Mouse (Mus musculus) forebrain, embryonic 15.5 days (tissue): ENCODE measurements at regions not wholly inside any gene's neighbourhood (a gene's known extent, or its start where the extent isn't known, plus 50 kb on each side); places are given as distances from the start of the nearest gene placed in this dataset.

ENCODE experiments used
- ATAC-seq: fragments of 200-750 bp; cut with Nextera tagmentation; replicated peaks from 2 replicates; pipeline ENCODE4 v1.8.0; 2017; ENCODE audit warnings: mild to moderate bottlenecking, moderate TSS enrichment, moderate library complexity
- H3K27ac ChIP-seq: fragments of 300-500 bp; sonication (generic); replicated peaks from 2 replicates; pipeline ENCODE4 v1.5.1; 2015; ENCODE audit warnings: mild to moderate bottlenecking, inconsistent platforms
- H3K27me3 ChIP-seq: fragments of 300-500 bp; sonication (generic); 2 replicates; pipeline ENCODE4 v1.6.1; 2015; ENCODE audit warnings: inconsistent platforms
- H3K36me3 ChIP-seq: fragments of 300-500 bp; sonication (generic); 2 replicates; pipeline ENCODE4 v1.6.1; 2015; ENCODE audit warnings: mild to moderate bottlenecking, inconsistent platforms
- H3K4me1 ChIP-seq: fragments of 300-500 bp; sonication (generic); 2 replicates; pipeline ENCODE4 v1.6.1; 2015; ENCODE audit warnings: inconsistent platforms
- H3K4me2 ChIP-seq: fragments of 300-500 bp; sonication (generic); replicated peaks from 2 replicates; pipeline ENCODE4 v1.6.1; 2015; ENCODE audit warnings: mild to moderate bottlenecking, inconsistent platforms
- H3K4me3 ChIP-seq: fragments of 300-500 bp; sonication (generic); 2 replicates; pipeline ENCODE4 v1.5.1; 2015; ENCODE audit warnings: mild to moderate bottlenecking, inconsistent platforms
- H3K9ac ChIP-seq: fragments of 300-500 bp; sonication (generic); replicated peaks from 2 replicates; pipeline ENCODE4 v1.6.1; 2015; ENCODE audit warnings: mild to moderate bottlenecking, inconsistent platforms
- H3K9me3 ChIP-seq: fragments of 300-500 bp; sonication (generic); 2 replicates; pipeline ENCODE4 v1.6.1; 2016; ENCODE audit warnings: inconsistent platforms
- WGBS: fragments of 180-500 bp; shearing (Covaris S2); methylation state at CpG from one replicate; pipeline ENCODE4 v1.1.7; 2015; ENCODE audit warnings: mixed read lengths; 5-methylcytosine and 5-hydroxymethylcytosine counted together

DNA sequence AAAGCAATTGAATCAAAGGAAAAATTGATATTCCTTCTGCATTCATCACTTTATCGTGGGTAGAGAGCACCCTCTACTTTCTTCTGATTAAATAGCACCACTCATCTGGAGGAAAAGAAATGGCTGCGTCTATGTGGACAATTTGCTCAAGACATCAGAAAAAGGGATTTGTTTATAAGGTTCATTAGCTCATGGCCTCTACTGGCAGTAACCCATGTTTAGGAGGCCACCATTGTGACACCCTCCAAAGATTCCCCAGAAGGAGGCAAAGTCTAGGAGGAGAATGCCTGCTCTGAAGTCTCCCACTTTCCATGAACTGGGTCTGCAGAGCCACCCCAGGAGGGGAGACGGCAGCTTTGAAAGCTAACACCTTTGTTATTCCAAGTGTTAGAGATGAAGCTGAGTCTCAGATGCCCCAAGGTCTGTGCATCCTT, 147.2 kb upstream of the Plscr5 start:
- ATAC-seq, result 0 out of 2 replicates have a peak, but pooled peaks have one; percentile 46
- H3K27ac ChIP-seq, result no peak overlapping the region
- no peaks in the 10 kb centered on the region for H3K4me1 ChIP-seq
- no peak overlapping the region for H3K9ac ChIP-seq
- 35% methylated on average over 3 of the region's 3 CpGs for WGBS
- no peaks in the 10 kb centered on the region for H3K9me3 ChIP-seq
- no peak overlapping the region for H3K4me2 ChIP-seq
- no peak overlapping the region for H3K4me3 ChIP-seq
- H3K36me3 ChIP-seq, result no peaks in the 10 kb centered on the region
- no peaks in the 10 kb centered on the region for H3K27me3 ChIP-seq

DNA sequence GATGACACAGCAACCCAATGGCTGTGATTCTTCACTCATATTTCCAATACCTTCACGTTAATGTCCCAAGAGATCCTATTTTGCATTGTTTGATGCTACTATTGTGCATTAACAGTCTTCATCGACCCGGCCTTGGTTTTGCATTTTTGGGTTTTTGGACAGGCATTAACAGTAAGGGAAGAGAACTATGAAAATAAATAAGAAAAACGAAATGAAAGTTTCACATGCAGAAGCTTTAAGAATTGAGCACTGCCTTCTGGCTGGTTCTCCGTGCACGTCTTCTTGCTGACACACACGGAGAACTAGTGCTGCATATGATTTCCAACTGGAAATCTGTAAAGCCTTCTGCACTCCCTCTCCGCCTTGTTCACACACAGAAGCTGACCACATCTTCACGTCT, 148.6 kb upstream of the Plscr5 start:
- H3K27me3 ChIP-seq, result no peaks in the 10 kb centered on the region
- H3K4me3 ChIP-seq, result no peak overlapping the region
- 85% methylated on average over 9 of the region's 9 CpGs for WGBS
- no peaks in the 10 kb centered on the region for H3K4me1 ChIP-seq
- H3K4me2 ChIP-seq, result no peak overlapping the region
- H3K9me3 ChIP-seq, result no peaks in the 10 kb centered on the region
- H3K9ac ChIP-seq, result no peak overlapping the region
- H3K36me3 ChIP-seq, result no peaks in the 10 kb centered on the region
- no peak for ATAC-seq
- no peak overlapping the region for H3K27ac ChIP-seq

DNA sequence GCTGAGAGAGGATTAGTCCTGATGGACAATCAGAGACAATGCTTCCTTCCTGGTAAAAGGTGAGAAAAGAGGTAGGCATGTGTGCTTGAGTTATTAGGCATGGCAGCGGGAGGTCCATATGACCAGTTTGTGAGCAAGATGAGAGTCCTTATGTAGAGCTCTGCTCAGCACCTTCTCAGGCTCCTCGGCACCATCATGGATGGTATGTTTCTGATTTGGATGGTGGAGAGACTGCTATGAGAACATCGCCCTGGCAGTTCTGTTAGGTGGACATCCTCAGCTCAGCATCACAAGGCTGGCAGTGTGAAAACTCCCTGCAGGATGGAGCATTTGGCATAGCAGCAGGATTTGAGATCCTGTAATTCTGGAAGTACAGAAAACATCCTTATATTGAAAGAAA, 176.2 kb upstream of the Plscr5 start:
- H3K9ac ChIP-seq, result no peak overlapping the region
- no peaks in the 10 kb centered on the region for H3K27me3 ChIP-seq
- WGBS, result 89% methylated on average over 3 of the region's 3 CpGs

DNA sequence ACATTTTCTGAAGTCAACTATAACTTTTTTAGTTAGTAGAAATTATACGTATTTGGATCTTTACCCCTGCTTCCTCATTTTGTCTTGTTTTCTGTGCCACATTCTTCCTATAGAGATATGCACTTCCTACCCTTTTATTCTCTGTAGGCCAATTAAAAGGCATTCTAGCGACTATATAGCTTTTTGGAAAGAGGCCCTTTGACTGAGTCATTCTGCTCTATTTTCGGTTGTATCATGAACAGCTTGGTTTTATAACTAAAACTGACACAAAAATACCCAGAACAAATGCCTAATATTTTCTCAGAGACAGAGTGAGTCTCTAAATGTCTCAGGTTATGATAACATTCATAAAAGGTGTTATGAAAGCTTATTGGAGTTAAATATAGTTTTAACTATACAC, 176.8 kb upstream of the Plscr5 start:
- Histone ChIP-seq H3K36me3 (no peaks in the 10 kb centered on the region), H3K9ac (no peak overlapping the region), H3K27me3 (no peaks in the 10 kb centered on the region), H3K4me1 (no peaks in the 10 kb centered on the region), H3K27ac (no peak overlapping the region), H3K4me3 (no peak overlapping the region), H3K9me3 (no peaks in the 10 kb centered on the region), H3K4me2 (no peak overlapping the region)
- WGBS, result 52% methylated on average over 3 of the region's 3 CpGs
- no peak for ATAC-seq

More for the DNA sequence above, 176.2 kb upstream of the Plscr5 start:
- no peak overlapping the region for H3K27ac ChIP-seq
- H3K4me2 ChIP-seq, result no peak overlapping the region
- H3K9me3 ChIP-seq, result no peaks in the 10 kb centered on the region
- H3K4me1 ChIP-seq, result no peaks in the 10 kb centered on the region
- no peak overlapping the region for H3K4me3 ChIP-seq
- no peak for ATAC-seq
- H3K36me3 ChIP-seq, result no peaks in the 10 kb centered on the region

DNA sequence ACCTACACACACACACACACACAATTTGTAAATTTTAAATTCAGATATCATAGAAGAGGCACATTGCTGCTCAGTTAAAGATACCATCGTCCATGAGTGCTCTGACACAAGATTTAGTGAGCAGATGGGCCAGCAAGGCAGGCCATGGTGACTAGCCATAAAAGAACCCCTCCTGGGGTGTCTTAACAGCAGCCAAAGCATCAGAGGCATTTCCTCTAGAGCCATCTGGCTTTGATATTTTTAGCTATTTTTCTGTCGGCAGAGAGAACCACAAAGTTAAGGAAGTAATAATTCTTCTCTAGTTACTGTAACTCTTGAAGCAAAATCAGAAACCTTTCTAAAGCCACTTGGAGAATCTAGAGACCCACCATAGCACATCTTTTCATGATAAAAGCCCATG, 204.5 kb upstream of the Plscr5 start:
- H3K27me3 ChIP-seq, result no peaks in the 10 kb centered on the region
- no peak for ATAC-seq
- no peak overlapping the region for H3K4me2 ChIP-seq
- H3K9ac ChIP-seq, result no peak overlapping the region
- no peaks in the 10 kb centered on the region for H3K36me3 ChIP-seq
- H3K4me3 ChIP-seq, result no peak overlapping the region
- H3K4me1 ChIP-seq, result no peaks in the 10 kb centered on the region
- 78% methylated on average over 2 of the region's 2 CpGs for WGBS
- no peaks in the 10 kb centered on the region for H3K9me3 ChIP-seq
- H3K27ac ChIP-seq, result no peak overlapping the region

DNA sequence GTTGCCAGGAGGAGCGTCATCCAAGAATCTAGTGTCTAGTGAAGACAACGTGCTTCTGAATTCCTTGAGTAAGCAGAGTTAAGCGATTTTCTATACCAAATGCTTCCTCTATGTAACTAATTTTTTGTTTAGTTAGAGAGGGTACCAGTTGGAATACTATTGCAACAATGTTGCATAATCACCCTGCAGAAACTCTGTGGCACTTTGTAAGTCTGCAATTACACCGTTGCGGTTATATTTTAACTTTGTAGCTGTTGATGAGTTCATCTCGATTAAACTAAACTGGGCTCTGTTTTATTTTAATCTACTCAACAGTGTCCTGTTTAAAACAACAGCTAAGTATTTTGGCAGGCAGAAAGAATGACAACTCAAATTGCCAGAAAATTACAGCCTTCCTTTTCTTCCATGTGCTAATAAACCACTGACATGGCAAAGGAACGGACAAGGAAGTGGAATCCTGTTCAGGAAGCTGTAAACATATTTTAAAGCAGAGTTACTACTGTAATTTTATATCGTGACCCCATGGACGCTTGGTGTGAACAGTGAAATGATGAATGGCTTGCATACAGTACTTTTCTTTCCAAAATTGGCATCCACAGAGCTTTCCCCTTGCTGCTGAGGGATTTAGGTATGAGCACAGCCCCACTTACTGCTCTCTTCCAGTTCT, 210.6 kb upstream of the Plscr5 start:
- H3K27me3 ChIP-seq, result no peaks in the 10 kb centered on the region
- H3K27ac ChIP-seq, result no peak overlapping the region
- no peaks in the 10 kb centered on the region for H3K36me3 ChIP-seq
- H3K9me3 ChIP-seq, result no peaks in the 10 kb centered on the region
- WGBS, result 54% methylated on average over 9 of the region's 9 CpGs
- H3K4me2 ChIP-seq, result no peak overlapping the region
- no peak overlapping the region for H3K9ac ChIP-seq
- ATAC-seq, result no peak
- H3K4me3 ChIP-seq, result no peak overlapping the region
- 0 out of 2 replicates have a peak, but pooled peaks cover 2% of the 10 kb centered on the region for H3K4me1 ChIP-seq

DNA sequence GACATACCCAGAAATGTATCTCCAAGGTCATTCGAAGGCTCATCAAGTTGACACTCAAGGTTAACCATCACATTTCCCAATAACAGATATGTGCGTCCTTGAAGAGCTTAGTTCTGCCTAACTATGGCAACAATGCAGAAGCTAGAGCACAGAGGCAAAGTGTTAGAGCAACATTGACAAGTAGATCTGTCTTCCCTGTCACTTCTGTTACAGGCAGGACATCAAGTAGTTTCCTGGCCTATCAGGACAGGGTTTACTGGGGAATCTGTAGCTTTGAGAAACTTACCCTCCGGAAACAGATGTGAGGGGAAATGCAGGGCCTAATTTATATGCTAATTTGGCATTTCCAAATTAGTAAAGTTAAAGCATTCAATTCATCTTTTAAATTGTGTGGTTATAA, 211.2 kb upstream of the Plscr5 start:
- no peak overlapping the region for H3K27ac ChIP-seq
- no peaks in the 10 kb centered on the region for H3K9me3 ChIP-seq
- 76% methylated on average over 3 of the region's 3 CpGs for WGBS
- no peaks in the 10 kb centered on the region for H3K36me3 ChIP-seq
- H3K4me2 ChIP-seq, result no peak overlapping the region
- H3K9ac ChIP-seq, result no peak overlapping the region
- 0 out of 2 replicates have a peak, but pooled peaks cover 2% of the 10 kb centered on the region for H3K4me1 ChIP-seq
- no peak for ATAC-seq
- no peak overlapping the region for H3K4me3 ChIP-seq
- no peaks in the 10 kb centered on the region for H3K27me3 ChIP-seq

DNA sequence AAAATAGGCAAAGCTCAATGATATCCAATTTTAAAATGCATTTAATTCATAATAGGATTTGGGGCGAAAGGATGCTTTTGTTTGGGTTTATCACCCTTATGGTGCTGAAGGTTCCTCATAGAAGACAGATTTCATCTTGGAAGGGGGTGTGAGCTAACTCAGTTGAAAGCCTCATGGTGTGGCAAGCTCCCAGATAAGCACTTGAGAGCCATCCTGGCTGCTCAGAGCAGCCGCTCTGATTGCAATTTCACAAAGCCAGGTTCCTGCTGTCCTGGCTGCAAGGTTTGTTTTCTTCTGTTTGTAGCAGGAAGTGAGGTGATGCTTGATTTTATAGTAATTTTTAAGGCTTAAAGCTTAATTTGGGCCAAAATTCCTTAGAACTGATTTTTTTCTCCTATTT, 228.7 kb upstream of the Plscr5 start:
- Histone ChIP-seq H3K9me3 (no peaks in the 10 kb centered on the region), H3K36me3 (no peaks in the 10 kb centered on the region), H3K9ac (no peak overlapping the region), H3K4me3 (no peak overlapping the region), H3K4me1 (no peaks in the 10 kb centered on the region), H3K27ac (no peak overlapping the region), H3K4me2 (no peak overlapping the region), H3K27me3 (no peaks in the 10 kb centered on the region)
- WGBS, result 80% methylated on average over 2 of the region's 2 CpGs
- ATAC-seq, result no peak

DNA sequence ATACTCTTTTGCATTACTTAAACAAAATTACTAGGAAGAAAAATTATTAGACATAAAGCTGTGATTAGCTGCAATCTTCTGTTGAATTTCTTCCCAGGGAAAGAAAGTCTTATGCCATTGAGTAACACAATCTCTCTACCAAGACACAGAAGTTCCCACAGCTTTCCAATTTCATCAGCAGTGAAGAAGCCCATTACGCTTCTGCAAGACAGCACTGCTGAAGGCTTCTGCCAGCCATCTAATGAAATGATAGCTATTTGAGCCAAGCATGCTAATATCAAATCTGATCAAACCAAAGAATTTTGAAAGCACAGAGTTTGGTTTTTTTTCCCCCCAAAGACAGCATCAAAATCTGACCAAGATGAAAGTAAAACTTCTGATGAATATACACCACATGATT, 230.0 kb upstream of the Plscr5 start:
- Histone ChIP-seq H3K9me3 (no peaks in the 10 kb centered on the region), H3K4me3 (no peak overlapping the region), H3K27me3 (no peaks in the 10 kb centered on the region), H3K4me2 (no peak overlapping the region), H3K4me1 (no peaks in the 10 kb centered on the region), H3K36me3 (no peaks in the 10 kb centered on the region), H3K9ac (no peak overlapping the region), H3K27ac (no peak overlapping the region)
- no peak for ATAC-seq
- 74% methylated on average over 1 of the region's 1 CpGs for WGBS

DNA sequence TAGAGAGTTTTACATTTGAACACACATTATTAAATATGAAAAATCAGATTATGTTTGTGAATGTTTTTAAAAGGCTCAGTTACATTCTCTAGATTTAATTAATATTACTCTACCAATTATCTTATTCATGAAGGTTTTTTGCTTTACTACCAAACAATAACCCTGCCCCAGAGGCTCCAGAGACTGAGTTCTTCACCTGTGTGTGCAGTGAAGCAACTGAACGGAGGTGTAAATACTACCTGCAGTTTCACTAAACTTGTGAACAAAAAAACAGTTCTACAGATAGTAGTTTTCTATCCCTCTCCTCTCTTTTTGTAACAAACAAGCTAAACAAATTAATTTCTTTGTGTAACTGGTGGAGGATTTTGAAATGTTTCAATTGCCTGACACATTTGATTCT, 231.1 kb upstream of the Plscr5 start:
- no peaks in the 10 kb centered on the region for H3K27me3 ChIP-seq
- no peaks in the 10 kb centered on the region for H3K36me3 ChIP-seq
- H3K9me3 ChIP-seq, result no peaks in the 10 kb centered on the region
- no peaks in the 10 kb centered on the region for H3K4me1 ChIP-seq
- WGBS, result 77% methylated on average over 1 of the region's 1 CpGs
- no peak for ATAC-seq
- no peak overlapping the region for H3K4me3 ChIP-seq
- H3K27ac ChIP-seq, result no peak overlapping the region
- H3K4me2 ChIP-seq, result no peak overlapping the region
- no peak overlapping the region for H3K9ac ChIP-seq

DNA sequence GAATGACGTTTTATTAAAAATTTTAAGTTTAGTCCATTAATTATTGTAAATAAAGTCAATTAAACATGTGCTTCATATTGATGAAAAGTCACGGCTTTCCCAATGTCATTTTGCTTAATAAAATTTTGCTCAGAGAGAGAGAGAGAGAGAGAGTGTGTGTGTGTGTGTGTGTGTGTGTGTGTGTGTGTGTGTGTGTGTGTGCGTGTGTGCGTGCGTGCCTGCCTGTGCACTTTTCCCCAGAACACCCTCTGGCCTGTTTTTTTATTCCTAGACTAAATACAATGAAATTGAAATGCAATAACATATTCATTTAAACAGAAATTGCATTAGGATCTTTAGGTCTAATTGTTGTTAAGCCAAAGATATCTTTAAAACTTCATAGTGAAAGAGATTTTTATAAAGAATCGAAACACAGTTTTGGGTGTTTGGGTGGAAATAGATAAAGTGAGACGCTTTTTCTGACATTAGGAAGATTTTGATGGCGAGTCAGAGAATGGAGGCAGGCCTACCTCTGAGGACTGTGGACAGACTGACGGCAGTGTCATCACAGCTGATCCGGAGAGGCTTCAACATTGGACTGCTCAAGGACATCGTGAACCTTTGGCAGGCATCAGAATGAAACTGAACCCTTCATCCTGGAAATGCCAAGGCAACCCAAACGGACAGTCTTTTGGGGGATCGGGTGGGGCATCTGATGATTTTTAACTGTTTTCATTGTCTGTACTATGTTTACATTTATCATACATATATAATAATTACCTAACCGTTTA, 232.0 kb upstream of the Plscr5 start:
- no peaks in the 10 kb centered on the region for H3K27me3 ChIP-seq
- H3K4me3 ChIP-seq, result no peak overlapping the region
- H3K36me3 ChIP-seq, result no peaks in the 10 kb centered on the region
- no peak for ATAC-seq
- 79% methylated on average over 14 of the region's 14 CpGs for WGBS
- no peak overlapping the region for H3K9ac ChIP-seq
- H3K27ac ChIP-seq, result no peak overlapping the region
- no peaks in the 10 kb centered on the region for H3K9me3 ChIP-seq
- H3K4me2 ChIP-seq, result no peak overlapping the region
- no peaks in the 10 kb centered on the region for H3K4me1 ChIP-seq

DNA sequence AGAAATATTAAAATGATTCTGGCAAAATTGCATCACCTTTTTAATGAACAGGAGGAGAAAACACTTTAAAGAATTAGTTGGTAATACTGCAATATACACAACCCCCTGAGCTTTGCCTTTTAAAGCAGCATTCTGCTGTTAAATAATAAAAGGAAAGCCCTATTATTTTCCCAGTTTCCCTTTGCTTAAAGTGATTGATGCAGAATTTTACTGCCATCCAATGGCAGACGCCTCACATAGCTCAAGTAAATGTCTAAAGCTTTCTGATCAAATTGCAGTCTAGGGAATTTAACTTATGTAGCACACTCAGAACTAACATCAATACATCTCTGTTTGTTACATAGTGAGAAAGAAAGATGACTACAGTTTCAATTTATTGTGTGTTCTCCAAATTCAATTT, 233.1 kb upstream of the Plscr5 start:
- Histone ChIP-seq H3K4me3 (no peak overlapping the region), H3K9me3 (no peaks in the 10 kb centered on the region), H3K4me2 (no peak overlapping the region), H3K27me3 (no peaks in the 10 kb centered on the region), H3K27ac (no peak overlapping the region), H3K4me1 (no peaks in the 10 kb centered on the region), H3K9ac (no peak overlapping the region), H3K36me3 (no peaks in the 10 kb centered on the region)
- 0 out of 2 replicates have a peak, but pooled peaks have one; percentile 57 for ATAC-seq
- WGBS, result 10% methylated on average over 1 of the region's 1 CpGs

DNA sequence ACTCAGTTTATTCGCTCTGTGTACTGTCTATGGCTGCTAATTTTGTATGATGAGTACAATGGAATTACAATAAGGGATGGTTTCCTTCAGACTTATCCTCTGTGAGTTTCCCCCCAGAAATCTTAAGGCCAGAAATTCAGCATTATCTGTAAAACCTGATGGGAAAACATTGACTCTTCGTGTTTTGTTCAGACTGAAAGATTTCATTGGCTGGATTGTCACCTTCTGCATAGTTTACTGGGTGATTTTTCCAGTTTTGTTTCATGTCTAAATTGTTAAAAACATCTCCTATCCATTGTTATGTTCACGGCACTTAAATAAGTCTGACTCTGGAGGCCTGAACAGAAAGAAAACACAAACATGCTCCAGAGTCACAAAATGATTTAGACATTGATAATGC, 233.7 kb upstream of the Plscr5 start:
- no peaks in the 10 kb centered on the region for H3K9me3 ChIP-seq
- H3K36me3 ChIP-seq, result no peaks in the 10 kb centered on the region
- H3K9ac ChIP-seq, result no peak overlapping the region
- H3K4me1 ChIP-seq, result no peaks in the 10 kb centered on the region
- no peaks in the 10 kb centered on the region for H3K27me3 ChIP-seq
- no peak overlapping the region for H3K27ac ChIP-seq
- WGBS, result 62% methylated on average over 3 of the region's 3 CpGs
- no peak for ATAC-seq
- no peak overlapping the region for H3K4me3 ChIP-seq
- no peak overlapping the region for H3K4me2 ChIP-seq
